Mouse (Mus musculus): ENCODE measurements around the gene Wdr70. TPM values are rescaled to one million over a fixed set of nuclear protein-coding genes. Genes with fewer than 3 reads are reported as not detected.
A peak's percentile ranks its signal among the peaks of the same experiment; 100 is the strongest.

Gene Wdr70
- total and polyA plus RNA-seq, 3 experiments, result 21.9 to 37.1 (median 23.6) TPM

DNA sequence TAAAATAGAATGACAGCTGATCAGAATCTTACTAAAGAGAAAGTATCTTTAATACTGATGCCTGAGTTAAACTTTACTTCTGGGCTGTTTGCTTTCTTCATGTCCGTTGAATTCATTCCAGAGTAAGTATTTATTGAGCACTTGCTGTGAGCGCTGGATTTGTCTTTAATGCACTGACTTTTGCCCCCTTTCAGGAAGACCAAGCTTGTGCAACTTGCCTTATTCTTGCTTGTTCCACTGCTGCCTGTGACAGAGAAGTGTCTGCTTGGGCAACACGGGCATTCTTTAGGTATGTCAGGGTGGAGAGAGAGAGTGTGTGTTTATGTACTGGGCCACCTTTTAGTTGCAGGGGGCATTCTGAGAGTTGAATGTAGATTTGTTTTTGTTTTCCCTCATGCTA, 32.3 kb upstream of the Wdr70 start:
- in situ Hi-C loops (cut with MboI; ENCODE audit: low pct_ligation_motif_present, low pct_unique_long_range_greater_than_20kb, low sequenced_read_pairs), result no loop called here
- H3K4me1 ChIP-seq (ENCODE audit: control insufficient read depth in 1 of 2, insufficient read depth in 2 of 2), result no peaks in the 10 kb centered on the region
- no peak for DNase-seq (ENCODE audit: extremely low read depth)
- no peaks in the 10 kb centered on the region for H3K9me3 ChIP-seq (replicated peaks; ENCODE audit: low read length)
- no peak overlapping the region for H3K27ac ChIP-seq (ENCODE audit: insufficient read depth, low read depth)
- no peak overlapping the region for H3K4me3 ChIP-seq (replicated peaks in 1 of 3; ENCODE audit: low read depth in 2 of 3, low read length in 2 of 3, poor library complexity in 1 of 3)
- H3K4me2 ChIP-seq (ENCODE audit: insufficient read depth, low read depth, poor library complexity, severe bottlenecking), result no peak overlapping the region
- no peaks in the 10 kb centered on the region for H3K79me2 ChIP-seq (replicated peaks; ENCODE audit: control insufficient read depth, extremely low read depth, insufficient read depth, poor library complexity, severe bottlenecking)
- H3K36me3 ChIP-seq (replicated peaks in 1 of 2; ENCODE audit: control insufficient read depth in 1 of 2, insufficient read depth in 1 of 2, low read length in 1 of 2), result peaks cover 67 to 94% of the 10 kb centered on the region in 2 experiments
- TF ChIP-seq PAX5 (IDR thresholded peaks at IDR 0.05; ENCODE audit: low read length) (no peak), RAD21 (IDR thresholded peaks at IDR 0.05; ENCODE audit: low read depth, low read length) (no peak)
- H3K27me3 ChIP-seq (replicated peaks), result no peaks in the 10 kb centered on the region
- H3K9ac ChIP-seq (ENCODE audit: insufficient read depth, low read depth), result no peak overlapping the region
- dilution Hi-C loops (cut with MboI; ENCODE audit: extremely low pct_ligation_motif_present, extremely low pct_unique_long_range_greater_than_20kb, low sequenced_read_pairs), result no loop called here

DNA sequence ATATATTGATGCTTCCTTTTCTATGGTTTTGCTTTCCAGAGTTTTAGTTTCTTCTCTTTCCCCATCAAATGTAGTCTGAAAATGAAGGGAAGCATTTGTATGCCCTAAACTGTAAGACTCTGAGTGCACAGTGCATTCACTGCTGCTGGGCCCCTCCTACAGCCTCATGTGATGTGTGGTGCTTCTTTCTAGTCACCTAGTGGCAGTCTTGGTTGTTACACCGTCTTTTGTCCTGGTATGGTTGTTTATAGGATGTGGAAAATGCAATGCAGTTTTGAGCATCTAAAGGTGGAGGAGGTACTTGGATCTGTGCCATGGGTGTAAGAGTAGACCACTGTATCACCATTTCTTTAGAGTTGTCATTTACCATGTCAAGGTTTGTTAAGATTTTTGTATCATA, 30.3 kb upstream of the Wdr70 start:
- no peak for TF ChIP-seq KAT2A (IDR thresholded peaks at IDR 0.05; ENCODE audit: insufficient replicate concordance, low read length)
- no peak for TF ChIP-seq ZKSCAN1 (IDR thresholded peaks at IDR 0.05; ENCODE audit: borderline replicate concordance, low read depth, low read length)
- no peak for TF ChIP-seq CHD1 (IDR thresholded peaks at IDR 0.05; ENCODE audit: low read depth, low read length)
- no peak for TF ChIP-seq TCF12 (IDR thresholded peaks at IDR 0.05; ENCODE audit: low read depth, low read length)
- TF ChIP-seq TBP (conservative IDR thresholded peaks at IDR 0.05; ENCODE audit: low read depth, low read length), result no peak
- TF ChIP-seq GABPA (IDR thresholded peaks at IDR 0.05; ENCODE audit: insufficient replicate concordance, low read depth, low read length), result no peak
- TF ChIP-seq CTCF (conservative IDR thresholded peaks at IDR 0.05 in 1 of 2, IDR thresholded peaks at IDR 0.05 in 1 of 2; ENCODE audit: low read depth in 2 of 2, low read length in 2 of 2), result peak in 1 of 2 experiments; percentile 9; a peak in 1 of 4 replicates
- TF ChIP-seq RAD21 (IDR thresholded peaks at IDR 0.05; ENCODE audit: low read depth, low read length), result no peak
- in situ Hi-C loops (cut with MboI; ENCODE audit: low pct_ligation_motif_present, low pct_unique_long_range_greater_than_20kb, low sequenced_read_pairs), result no loop called here
- no peak overlapping the region for H3K4me2 ChIP-seq (ENCODE audit: insufficient read depth, low read depth, poor library complexity, severe bottlenecking)
- no peaks in the 10 kb centered on the region for H3K4me1 ChIP-seq (ENCODE audit: control insufficient read depth in 1 of 2, insufficient read depth in 2 of 2)
- H3K27ac ChIP-seq (ENCODE audit: insufficient read depth, low read depth), result no peak overlapping the region
- no peak overlapping the region for H3K9ac ChIP-seq (ENCODE audit: insufficient read depth, low read depth)
- peaks cover 63 to 82% of the 10 kb centered on the region in 2 experiments for H3K36me3 ChIP-seq (replicated peaks in 1 of 2; ENCODE audit: control insufficient read depth in 1 of 2, insufficient read depth in 1 of 2, low read length in 1 of 2)
- no peaks in the 10 kb centered on the region for H3K27me3 ChIP-seq (replicated peaks)
- H3K9me3 ChIP-seq (replicated peaks; ENCODE audit: low read length), result no peaks in the 10 kb centered on the region
- DNase-seq (ENCODE audit: extremely low read depth), result peak; percentile 24
- no peak overlapping the region for H3K4me3 ChIP-seq (replicated peaks in 1 of 3; ENCODE audit: low read depth in 2 of 3, low read length in 2 of 3, poor library complexity in 1 of 3)
- dilution Hi-C loops (cut with MboI; ENCODE audit: extremely low pct_ligation_motif_present, extremely low pct_unique_long_range_greater_than_20kb, low sequenced_read_pairs), result no loop called here
- H3K79me2 ChIP-seq (replicated peaks; ENCODE audit: control insufficient read depth, extremely low read depth, insufficient read depth, poor library complexity, severe bottlenecking), result no peaks in the 10 kb centered on the region

DNA sequence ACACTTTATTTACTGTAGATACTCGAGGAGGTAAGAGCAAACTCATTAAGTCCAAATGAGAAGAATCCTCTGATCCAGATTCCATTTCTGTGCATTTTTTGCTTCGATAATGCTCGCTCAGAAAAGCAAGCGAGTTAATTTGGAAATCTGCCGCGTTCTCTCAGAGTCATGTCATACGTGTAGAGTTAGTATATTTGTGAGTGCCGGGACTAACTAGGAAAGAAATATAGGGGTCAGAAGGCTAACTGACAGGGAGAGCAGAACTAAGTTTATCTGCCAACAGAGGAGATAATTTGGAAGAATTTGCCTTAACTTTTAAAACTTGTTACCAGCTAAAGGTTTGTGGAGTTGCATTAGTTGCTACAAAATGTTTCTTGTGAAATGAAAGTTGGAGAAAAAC, 10.8 kb upstream of the Wdr70 start:
- Histone ChIP-seq H3K4me1 (ENCODE audit: control insufficient read depth in 1 of 2, insufficient read depth in 2 of 2) (peaks cover 7 to 22% of the 10 kb centered on the region in 2 experiments; a peak in 3 of 4 replicates), H3K36me3 (replicated peaks in 1 of 2; ENCODE audit: control insufficient read depth in 1 of 2, insufficient read depth in 1 of 2, low read length in 1 of 2) (peaks cover 26 to 37% of the 10 kb centered on the region in 2 experiments), H3K9me3 (replicated peaks; ENCODE audit: low read length) (no peaks in the 10 kb centered on the region), H3K27me3 (replicated peaks) (no peaks in the 10 kb centered on the region), H3K27ac (ENCODE audit: insufficient read depth, low read depth) (no peak overlapping the region), H3K79me2 (replicated peaks; ENCODE audit: control insufficient read depth, extremely low read depth, insufficient read depth, poor library complexity, severe bottlenecking) (peaks cover 43% of the 10 kb centered on the region), H3K4me2 (ENCODE audit: insufficient read depth, low read depth, poor library complexity, severe bottlenecking) (peak overlapping the region; percentile 99), H3K4me3 (replicated peaks in 1 of 3; ENCODE audit: low read depth in 2 of 3, low read length in 2 of 3, poor library complexity in 1 of 3) (peak overlapping the region; percentile 79 to 99 (median 93)), H3K9ac (ENCODE audit: insufficient read depth, low read depth) (peak overlapping the region; percentile 89)
- no peak for DNase-seq (ENCODE audit: extremely low read depth)
- TF ChIP-seq IRF4 (IDR thresholded peaks at IDR 0.05; ENCODE audit: low read depth, low read length) (no peak), POLR2AphosphoS2 (IDR thresholded peaks at IDR 0.05; ENCODE audit: low read depth, low read length) (no peak), MXI1 (IDR thresholded peaks at IDR 0.05; ENCODE audit: low read depth, low read length) (no peak), ELF1 (IDR thresholded peaks at IDR 0.05; ENCODE audit: low read depth, low read length) (no peak), CHD1 (IDR thresholded peaks at IDR 0.05; ENCODE audit: low read depth, low read length) (no peak), JUN (IDR thresholded peaks at IDR 0.05; ENCODE audit: insufficient read depth, low read depth, low read length) (no peak), SMC3 (IDR thresholded peaks at IDR 0.05; ENCODE audit: low read depth, low read length) (no peak), NRF1 (IDR thresholded peaks at IDR 0.05; ENCODE audit: low read depth, low read length) (no peak), UBTF (IDR thresholded peaks at IDR 0.05; ENCODE audit: low read depth, low read length) (no peak)
- dilution Hi-C loops (cut with MboI; ENCODE audit: extremely low pct_ligation_motif_present, extremely low pct_unique_long_range_greater_than_20kb, low sequenced_read_pairs) (no loop called here), in situ Hi-C loops (cut with MboI; ENCODE audit: low pct_ligation_motif_present, low pct_unique_long_range_greater_than_20kb, low sequenced_read_pairs) (loop anchor here (25.0 kb wide), 1 partner anchor 503 kb away; no protein-coding TSS in a partner anchor)
